Mouse (Mus musculus) liver, embryonic 14.5 days (tissue): ENCODE measurements around the gene Spg11.

Experiments used
- CTCF ChIP-seq: IDR thresholded peaks from 2 replicates; pipeline ENCODE4 v1.5.1; 2016; ENCODE audit warnings: antibody characterized with exemption, low read depth, control low read depth
- EP300 ChIP-seq: IDR thresholded peaks from 2 replicates; pipeline ENCODE4 v1.6.1; 2016; ENCODE audit warnings: antibody characterized with exemption, low read depth

DNA sequence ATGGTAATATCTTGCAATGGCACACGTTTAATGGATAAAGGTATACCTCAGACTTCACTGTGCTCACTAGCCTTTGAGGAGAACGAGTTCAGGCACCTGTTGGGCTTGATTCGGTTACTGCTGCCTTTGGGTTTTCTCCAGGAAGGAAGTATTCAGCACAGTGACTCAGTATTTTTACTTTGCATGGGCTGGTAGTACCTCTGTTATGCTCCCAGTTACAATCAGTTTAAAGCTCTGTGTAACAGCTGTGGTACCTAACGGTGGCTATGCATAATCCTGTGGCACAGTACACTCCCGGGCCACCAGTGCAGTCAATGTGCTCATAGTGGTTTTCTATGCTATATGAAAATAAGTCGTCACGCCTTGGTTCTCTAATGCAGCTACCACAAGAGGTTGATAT is 106.7 kb downstream of the Spg11 start:
- no peak for TF ChIP-seq EP300
- no peak for TF ChIP-seq CTCF
